Mouse (Mus musculus) heart, embryonic 13.5 days (tissue): ENCODE results near the gene Pth1r. TPM values are rescaled to one million over a fixed set of nuclear protein-coding genes. Genes with fewer than 3 reads are reported as not detected.

Experiments used
- ATAC-seq: fragments of 200-750 bp; cut with Nextera tagmentation; 2 replicates; pipeline ENCODE4 v1.8.0; 2017; ENCODE audit warnings: moderate TSS enrichment; ENCODE audit not compliant: insufficient number of reproducible peaks, low FRiP score, low TSS enrichment; ENCODE audit errors: extremely low read depth
- H3K27ac ChIP-seq: fragments of 300-500 bp; sonication (generic); replicated peaks from 2 replicates; pipeline ENCODE4 v1.5.1; 2015; ENCODE audit warnings: moderate library complexity, mild to moderate bottlenecking, inconsistent platforms
- H3K27me3 ChIP-seq: fragments of 300-500 bp; sonication (generic); replicated peaks from 2 replicates; pipeline ENCODE4 v1.6.1; 2015; ENCODE audit warnings: mild to moderate bottlenecking, inconsistent platforms
- H3K36me3 ChIP-seq: fragments of 300-500 bp; sonication (generic); 2 replicates; pipeline ENCODE4 v1.6.1; 2015; ENCODE audit warnings: mild to moderate bottlenecking, inconsistent platforms
- H3K4me1 ChIP-seq: fragments of 300-500 bp; sonication (generic); 2 replicates; pipeline ENCODE4 v1.6.1; 2015; ENCODE audit warnings: inconsistent platforms
- H3K4me2 ChIP-seq: fragments of 300-500 bp; sonication (generic); 2 replicates; pipeline ENCODE4 v1.6.1; 2015; ENCODE audit warnings: inconsistent platforms, mild to moderate bottlenecking, moderate library complexity
- H3K4me3 ChIP-seq: fragments of 300-500 bp; sonication (generic); 2 replicates; pipeline ENCODE4 v1.5.1; 2015; ENCODE audit warnings: moderate library complexity, mild to moderate bottlenecking, inconsistent platforms
- H3K9ac ChIP-seq: fragments of 300-500 bp; sonication (generic); 2 replicates; pipeline ENCODE4 v1.6.1; 2015; ENCODE audit warnings: inconsistent platforms, mild to moderate bottlenecking, moderate library complexity
- H3K9me3 ChIP-seq: fragments of 300-500 bp; sonication (generic); 2 replicates; pipeline ENCODE4 v1.6.1; 2016; ENCODE audit warnings: inconsistent platforms
- WGBS: fragments of 180-500 bp; shearing (Covaris S2); methylation state at CpG from one replicate; pipeline ENCODE4 v1.1.7; 2015; ENCODE audit warnings: mixed read lengths; 5-methylcytosine and 5-hydroxymethylcytosine counted together
- polyA plus RNA-seq: library from polyadenylated mRNA; unstranded; fragments of >200 nt; fragmentation: Nextera tagmentation; extraction: Ambion mirVana; gene quantifications from 2 replicates; pipeline ENCODE4 v1.2.1, GENCODE M21; 2015

The Pth1r gene
- polyA plus RNA-seq, 1 experiment from 2014 or later: 31.2 TPM

DNA sequence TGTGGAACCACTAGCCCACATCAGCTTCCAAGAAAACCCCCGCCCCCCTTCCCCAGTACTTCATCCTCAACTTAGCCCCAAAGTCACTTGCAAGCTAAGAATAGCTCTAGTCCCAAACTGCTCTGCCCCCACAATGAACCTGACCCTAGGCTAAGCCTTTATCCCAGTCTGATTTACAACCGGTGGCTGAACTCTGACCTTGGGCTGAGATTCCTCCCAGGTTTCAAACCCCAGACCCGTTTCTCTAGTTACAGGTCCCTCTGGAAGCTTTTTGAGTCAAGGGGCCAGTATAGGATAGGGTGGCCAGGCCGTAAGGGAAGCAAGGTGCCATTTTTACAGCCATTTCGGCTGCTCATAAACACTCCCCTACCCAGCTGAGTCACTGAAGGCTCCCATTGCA lies 707 bp downstream of the Pth1r start:
- Histone ChIP-seq H3K9me3 (no peaks in the 10 kb centered on the region), H3K27ac (no peak overlapping the region), H3K27me3 (peaks cover 29% of the 10 kb centered on the region), H3K4me2 (no peak overlapping the region), H3K36me3 (no peaks in the 10 kb centered on the region), H3K9ac (0 out of 2 replicates have a peak overlapping the region, but pooled peaks have one; percentile 5), H3K4me1 (peaks cover 69% of the 10 kb centered on the region), H3K4me3 (no peak overlapping the region)
- no peak for ATAC-seq
- WGBS: 59% methylated on average over 5 of the region's 5 CpGs

DNA sequence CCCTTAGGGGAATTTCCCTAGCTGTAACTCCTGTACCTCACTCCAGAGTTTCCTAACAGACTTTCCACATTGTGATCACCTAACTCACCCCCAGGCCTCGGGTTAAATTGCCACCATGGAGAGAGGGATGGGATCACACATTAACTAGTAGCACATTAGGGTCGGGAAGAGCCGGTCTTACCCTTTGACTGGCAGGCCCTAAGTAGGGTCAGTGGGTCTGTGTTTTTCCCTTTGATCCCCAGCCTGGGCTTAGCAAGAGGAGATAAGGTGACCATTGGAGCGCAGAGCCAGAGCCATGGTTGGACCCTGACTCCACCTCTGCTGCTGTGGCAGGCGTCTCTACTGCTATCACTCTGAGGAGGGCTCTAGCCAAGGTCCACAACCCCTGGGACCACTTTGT lies 1.2 kb downstream of the Pth1r start:
- no peak overlapping the region for H3K4me3 ChIP-seq
- H3K4me2 ChIP-seq: no peak overlapping the region
- no peaks in the 10 kb centered on the region for H3K9me3 ChIP-seq
- ATAC-seq: no peak
- peaks cover 69% of the 10 kb centered on the region for H3K4me1 ChIP-seq
- H3K36me3 ChIP-seq: peaks cover 2% of the 10 kb centered on the region; the same call in 1 of the 2 replicates
- WGBS: 32% methylated on average over 5 of the region's 5 CpGs
- H3K9ac ChIP-seq: no peak overlapping the region
- H3K27ac ChIP-seq: no peak overlapping the region
- peaks cover 34% of the 10 kb centered on the region for H3K27me3 ChIP-seq

DNA sequence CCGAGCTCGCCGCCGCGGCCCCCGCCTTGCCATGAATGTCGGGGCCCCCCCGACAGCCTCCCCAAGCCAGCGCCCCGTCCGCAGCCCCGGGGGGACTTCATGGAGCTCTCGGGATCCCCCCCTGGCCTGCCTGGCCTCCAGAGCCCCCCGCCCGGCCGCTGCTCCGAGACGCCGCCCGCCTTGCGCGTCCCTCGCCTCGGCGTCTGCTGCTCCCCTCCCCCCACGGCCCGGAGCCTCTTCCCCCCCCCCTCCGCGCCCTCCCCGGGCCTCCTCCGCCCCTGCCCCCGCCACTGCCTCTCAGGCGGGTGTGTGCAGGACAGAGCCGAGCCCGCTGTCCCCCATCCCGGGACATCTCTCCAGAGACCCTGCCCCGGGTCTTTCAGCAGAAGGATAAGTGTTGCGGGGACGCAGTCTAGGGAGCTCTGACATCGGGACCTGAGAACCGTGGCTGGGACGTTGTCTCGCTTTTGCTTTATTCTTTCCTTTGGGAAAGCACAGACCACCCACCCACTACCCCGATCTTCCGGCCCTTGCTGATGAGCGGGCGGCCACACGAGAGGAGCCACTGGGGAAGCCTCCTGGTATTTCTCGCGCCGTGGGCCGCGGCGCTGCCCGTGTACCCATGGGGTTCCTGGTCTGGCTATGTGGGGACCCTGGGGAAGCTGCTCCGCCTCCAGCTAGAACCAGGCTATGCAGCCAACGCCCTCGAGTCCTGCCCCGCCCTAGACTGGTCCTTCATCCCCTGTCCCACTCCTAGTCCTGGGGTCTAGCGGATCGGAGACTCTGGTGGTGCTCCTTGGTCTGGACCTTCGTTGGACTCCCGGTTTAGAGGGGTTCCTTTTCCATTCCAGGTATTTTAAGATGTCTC lies 3.3 kb downstream of the Pth1r start:
- 3% methylated on average over 49 of the region's 63 CpGs for WGBS
- Histone ChIP-seq H3K4me3 (peak overlapping the region; percentile 81), H3K9me3 (no peaks in the 10 kb centered on the region), H3K27me3 (peaks cover 39% of the 10 kb centered on the region), H3K36me3 (peaks cover 16% of the 10 kb centered on the region), H3K27ac (peak overlapping the region; percentile 90), H3K4me2 (peak overlapping the region; percentile 86), H3K9ac (peak overlapping the region; percentile 93), H3K4me1 (peaks cover 58% of the 10 kb centered on the region)
- peak; percentile 33; the same call in 1 of the 2 replicates for ATAC-seq

DNA sequence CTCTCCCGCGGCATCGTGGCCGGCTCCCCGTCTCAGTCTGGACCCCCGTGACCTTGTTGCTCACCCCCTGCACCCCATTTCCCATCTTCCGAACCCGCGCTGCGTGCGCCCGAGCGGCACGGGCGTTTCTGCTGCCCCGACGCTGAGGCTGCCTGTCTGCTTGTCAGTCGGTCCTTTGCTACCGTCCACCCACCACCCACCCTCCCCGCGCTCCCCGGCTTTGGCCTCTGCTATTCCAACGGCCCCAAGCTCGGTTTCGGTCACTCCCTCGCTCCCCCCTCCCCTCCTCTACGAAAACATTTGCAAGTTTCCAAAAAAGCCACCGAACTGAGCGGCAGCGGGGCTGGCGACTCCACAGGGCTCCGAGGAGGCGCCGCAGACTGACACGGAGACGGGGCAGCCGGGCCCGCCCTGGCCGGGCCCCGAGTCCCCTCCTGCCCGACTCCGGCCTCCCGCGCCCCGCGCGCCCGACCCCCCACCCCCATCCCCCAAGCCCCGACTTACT lies 3.9 kb downstream of the Pth1r start:
- H3K36me3 ChIP-seq: peaks cover 23% of the 10 kb centered on the region
- no peak for ATAC-seq
- peak overlapping the region; percentile 90 for H3K27ac ChIP-seq
- peaks cover 51% of the 10 kb centered on the region for H3K4me1 ChIP-seq
- H3K4me2 ChIP-seq: peak overlapping the region; percentile 86
- H3K9ac ChIP-seq: peak overlapping the region; percentile 93
- WGBS: under 1% methylated on average over 47 of the region's 49 CpGs
- H3K4me3 ChIP-seq: peak overlapping the region; percentile 81
- H3K27me3 ChIP-seq: peaks cover 39% of the 10 kb centered on the region
- no peaks in the 10 kb centered on the region for H3K9me3 ChIP-seq

DNA sequence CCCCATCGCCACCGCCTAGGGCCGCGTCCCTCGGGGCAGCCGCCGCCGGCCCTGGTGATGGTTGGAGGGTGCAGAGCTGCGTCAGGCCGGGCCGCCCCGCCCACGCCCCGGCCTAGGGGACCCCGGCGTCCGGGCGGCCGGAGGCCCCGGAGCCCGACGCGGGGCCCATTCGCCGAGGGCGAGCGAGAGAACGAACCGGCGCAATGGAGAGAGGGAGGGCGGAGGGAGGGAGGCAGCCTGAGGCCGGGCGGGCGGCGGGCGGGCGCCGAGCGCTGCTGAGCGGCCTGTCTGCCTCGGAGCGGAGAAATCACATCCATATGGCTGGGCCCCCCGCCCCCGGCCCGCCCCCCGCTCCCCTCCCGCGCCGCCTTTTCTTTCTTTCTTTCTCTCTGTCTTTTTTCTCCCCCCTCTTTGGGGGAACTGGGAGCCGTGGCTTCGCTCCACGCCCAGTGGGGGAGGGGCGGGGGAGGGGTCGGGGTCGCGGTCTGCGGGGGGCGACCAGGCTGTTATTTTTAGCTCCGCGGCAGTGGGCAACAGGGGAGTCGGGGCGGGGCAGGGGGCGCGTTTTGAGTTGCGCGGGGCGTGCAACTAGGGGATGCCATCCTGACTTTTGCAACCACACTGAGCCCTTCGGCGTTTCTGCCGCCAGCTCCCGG lies 4.5 kb downstream of the Pth1r start:
- under 1% methylated on average over 58 of the region's 71 CpGs for WGBS
- Histone ChIP-seq H3K4me2 (peak overlapping the region; percentile 86), H3K27me3 (peaks cover 39% of the 10 kb centered on the region)

DNA sequence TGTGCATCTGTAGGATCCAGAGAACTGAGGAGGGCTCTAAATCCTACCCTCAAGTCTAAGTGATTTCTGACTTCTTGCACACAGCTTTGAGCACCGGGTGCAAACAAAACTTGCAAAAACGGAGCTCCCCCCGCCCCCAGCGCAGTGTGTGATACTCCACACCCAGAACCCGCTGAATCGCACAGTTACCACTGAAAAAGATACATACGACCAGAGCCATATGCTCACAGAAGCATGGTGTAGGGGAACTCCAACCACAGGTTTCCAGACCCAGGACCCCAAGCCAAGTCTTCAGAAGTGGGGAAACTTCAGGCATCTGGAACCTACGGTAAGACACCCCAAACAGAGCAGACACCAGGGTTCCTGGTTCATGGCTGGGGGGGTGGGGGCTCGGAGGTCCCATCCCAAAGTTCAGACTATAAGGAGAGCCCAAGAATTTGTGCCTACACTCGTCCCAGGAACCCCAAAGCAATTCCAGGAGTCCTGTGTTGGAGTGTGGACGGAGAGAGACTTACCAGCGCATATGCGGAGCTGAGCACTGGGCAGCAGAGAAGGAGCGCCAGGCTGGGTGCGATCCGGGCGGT lies 5.1 kb downstream of the Pth1r start, which contains the start of gene Myl3:
Gene Myl3, plus strand, starts transcription at position 151 of the 584 bp plus-strand sequence.
- H3K4me3 ChIP-seq: peak within 1 kb of the TSS; percentile 81
- H3K36me3 ChIP-seq: peaks cover 24% of the 10 kb centered on the region
- no peak for ATAC-seq
- WGBS: 5% methylated on average over 17 of the region's 17 CpGs
- H3K9ac ChIP-seq: peak within 1 kb of the TSS; percentile 93
- H3K27ac ChIP-seq: peak within 1 kb of the TSS; percentile 90
- peaks cover 39% of the 10 kb centered on the region for H3K27me3 ChIP-seq
- H3K9me3 ChIP-seq: no peaks in the 10 kb centered on the region
- peak within 1 kb of the TSS; percentile 86 for H3K4me2 ChIP-seq
- peaks cover 52% of the 10 kb centered on the region for H3K4me1 ChIP-seq

More for the DNA sequence above, 4.5 kb downstream of the Pth1r start:
- peak overlapping the region; percentile 81 for H3K4me3 ChIP-seq
- peak overlapping the region; percentile 93 for H3K9ac ChIP-seq
- no peaks in the 10 kb centered on the region for H3K9me3 ChIP-seq
- H3K27ac ChIP-seq: peak overlapping the region; percentile 90
- H3K4me1 ChIP-seq: peaks cover 47% of the 10 kb centered on the region
- peak; percentile 25 for ATAC-seq
- peaks cover 24% of the 10 kb centered on the region for H3K36me3 ChIP-seq

DNA sequence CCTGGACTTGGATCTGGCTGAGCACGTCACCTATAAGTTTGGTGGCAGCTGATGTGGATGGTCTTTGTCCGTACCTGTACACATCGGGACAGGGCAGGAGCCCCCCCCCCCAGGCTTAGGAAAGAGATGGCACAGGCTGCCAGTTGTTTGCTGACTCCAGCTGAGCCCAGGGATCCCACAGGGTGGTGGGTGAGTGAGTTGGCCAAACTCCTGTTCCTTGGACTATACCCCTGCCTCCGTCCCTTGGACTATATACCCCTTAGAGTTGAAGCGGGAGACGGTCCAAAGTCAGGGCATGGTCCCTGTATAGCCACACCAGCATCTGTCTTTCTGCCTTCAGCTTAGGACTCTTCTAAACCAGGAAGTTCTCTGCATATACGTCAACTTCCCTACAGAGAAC lies 7.0 kb downstream of the Pth1r start:
- ATAC-seq: no peak
- Histone ChIP-seq H3K4me3 (no peak overlapping the region), H3K9me3 (no peaks in the 10 kb centered on the region), H3K4me1 (peaks cover 55% of the 10 kb centered on the region), H3K36me3 (peaks cover 24% of the 10 kb centered on the region), H3K27me3 (peaks cover 30% of the 10 kb centered on the region), H3K27ac (no peak overlapping the region), H3K9ac (no peak overlapping the region), H3K4me2 (no peak overlapping the region)
- WGBS: 84% methylated on average over 7 of the region's 7 CpGs

DNA sequence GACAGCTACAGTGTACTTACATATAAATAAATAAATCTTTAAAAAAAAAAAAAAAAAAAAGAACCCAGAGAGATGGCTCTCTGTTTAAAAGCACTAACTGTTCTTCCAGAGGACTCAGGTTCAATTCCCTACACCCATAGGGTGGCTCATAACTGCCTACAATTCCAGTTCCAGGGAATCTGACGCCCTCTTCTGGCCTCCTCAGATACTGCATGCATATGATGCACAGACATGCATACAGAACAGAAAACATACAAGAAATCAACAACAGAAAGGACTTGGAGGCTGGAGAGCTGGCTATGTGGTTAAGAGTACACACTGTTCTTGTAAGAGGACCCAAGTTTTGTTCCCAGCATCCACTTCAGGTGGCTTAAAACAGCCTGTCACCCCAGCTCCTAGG lies 8.9 kb downstream of the Pth1r start:
- Histone ChIP-seq H3K27me3 (peaks cover 18% of the 10 kb centered on the region), H3K36me3 (peaks cover 24% of the 10 kb centered on the region), H3K9ac (no peak overlapping the region), H3K4me2 (no peak overlapping the region), H3K9me3 (no peaks in the 10 kb centered on the region), H3K4me1 (peaks cover 65% of the 10 kb centered on the region), H3K27ac (no peak overlapping the region), H3K4me3 (no peak overlapping the region)
- ATAC-seq: no peak
- WGBS: 23% methylated on average over 1 of the region's 1 CpGs

DNA sequence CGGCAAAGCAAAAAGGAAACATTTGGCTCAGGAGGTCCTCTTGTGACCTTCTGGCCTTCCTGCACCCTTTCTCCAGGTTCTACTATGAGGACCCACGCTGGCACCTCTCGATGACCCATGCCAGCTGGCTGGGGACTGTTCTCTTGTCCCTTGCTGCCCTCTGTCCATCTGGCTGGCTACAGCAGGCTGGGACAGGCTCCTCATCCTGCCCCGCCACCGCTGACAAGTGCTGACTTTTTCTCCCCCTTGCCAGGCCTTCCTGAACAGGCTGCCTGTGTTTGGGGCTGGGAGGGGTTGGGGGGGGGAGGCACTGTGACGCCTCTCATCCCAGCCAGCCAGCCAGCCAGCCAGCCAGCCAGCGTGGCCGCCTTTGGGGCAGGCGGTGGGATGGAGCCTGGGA lies 10.6 kb downstream of the Pth1r start:
- Histone ChIP-seq H3K4me3 (no peak overlapping the region), H3K9me3 (no peaks in the 10 kb centered on the region), H3K4me2 (no peak overlapping the region), H3K36me3 (peaks cover 24% of the 10 kb centered on the region), H3K27me3 (peaks cover 16% of the 10 kb centered on the region), H3K4me1 (peaks cover 74% of the 10 kb centered on the region), H3K27ac (no peak overlapping the region), H3K9ac (peak overlapping the region; percentile 50; the same call in 1 of the 2 replicates)
- ATAC-seq: no peak
- WGBS: 42% methylated on average over 9 of the region's 9 CpGs

DNA sequence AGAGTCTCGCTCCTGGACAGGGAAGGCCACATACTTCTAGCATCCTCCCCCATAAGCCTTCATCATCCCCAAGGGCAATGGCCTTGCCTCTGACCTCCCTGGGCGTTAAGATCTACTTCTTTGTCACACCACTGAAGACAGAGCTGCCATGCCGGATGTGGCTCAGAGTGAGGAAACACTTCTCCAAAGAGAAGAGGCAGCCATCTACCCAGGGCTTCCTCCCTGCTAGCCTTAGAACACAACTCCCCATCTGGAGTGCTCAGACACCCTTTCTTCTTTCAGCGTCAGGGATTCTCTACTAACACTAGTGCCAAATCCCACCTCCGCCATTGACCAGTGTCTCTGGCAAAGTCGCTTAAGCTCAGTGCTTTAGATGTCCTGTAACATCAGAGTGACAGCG lies 12.8 kb downstream of the Pth1r start:
- peaks cover 73% of the 10 kb centered on the region for H3K4me1 ChIP-seq
- ATAC-seq: no peak
- H3K4me2 ChIP-seq: no peak overlapping the region
- H3K36me3 ChIP-seq: peaks cover 18% of the 10 kb centered on the region
- H3K27ac ChIP-seq: no peak overlapping the region
- no peak overlapping the region for H3K9ac ChIP-seq
- H3K27me3 ChIP-seq: peaks cover 5% of the 10 kb centered on the region
- no peaks in the 10 kb centered on the region for H3K9me3 ChIP-seq
- H3K4me3 ChIP-seq: no peak overlapping the region
- 66% methylated on average over 7 of the region's 7 CpGs for WGBS

DNA sequence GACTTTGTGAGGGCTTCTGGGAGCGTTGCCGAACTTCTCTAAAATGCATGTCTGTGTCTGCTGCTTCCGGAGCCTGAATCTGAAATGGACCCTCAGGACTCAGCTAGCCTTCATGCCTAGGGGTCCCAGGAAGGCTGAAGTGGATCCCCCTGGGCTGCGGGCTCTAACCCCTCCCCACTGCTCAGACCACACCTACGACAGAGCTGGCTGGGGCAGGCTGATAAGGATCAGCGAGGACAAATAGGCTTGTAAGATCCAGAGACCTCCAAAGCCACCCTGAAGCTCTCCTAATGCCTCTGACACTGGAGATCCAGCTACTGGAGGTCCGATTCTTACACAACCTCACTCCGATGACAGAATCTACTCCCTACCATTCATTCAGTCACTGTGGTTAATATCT lies 13.8 kb downstream of the Pth1r start:
- Histone ChIP-seq H3K36me3 (peaks cover 18% of the 10 kb centered on the region), H3K27me3 (peaks cover 8% of the 10 kb centered on the region), H3K4me2 (peak overlapping the region; percentile 72), H3K9me3 (no peaks in the 10 kb centered on the region), H3K4me1 (peaks cover 73% of the 10 kb centered on the region), H3K27ac (peak overlapping the region; percentile 33), H3K4me3 (peak overlapping the region; percentile 54), H3K9ac (peak overlapping the region; percentile 72)
- ATAC-seq: no peak
- WGBS: 8% methylated on average over 8 of the region's 8 CpGs
